Mouse (Mus musculus) hindbrain, embryonic 15.5 days (tissue): ENCODE results near the gene Rmnd5b. TPM values are rescaled to one million over a fixed set of nuclear protein-coding genes. Genes with fewer than 3 reads are reported as not detected.

Source experiments
- ATAC-seq: fragments of 200-750 bp; cut with Nextera tagmentation; 2 replicates; pipeline ENCODE4 v1.8.0; 2017; ENCODE audit warnings: low read depth, moderate number of reproducible peaks, moderate TSS enrichment; ENCODE audit not compliant: low FRiP score
- H3K27ac ChIP-seq: fragments of 300-500 bp; sonication (generic); replicated peaks from 2 replicates; pipeline ENCODE4 v1.5.1; 2015; ENCODE audit warnings: mild to moderate bottlenecking, inconsistent platforms
- H3K27me3 ChIP-seq: fragments of 300-500 bp; sonication (generic); 2 replicates; pipeline ENCODE4 v1.6.1; 2015; ENCODE audit warnings: control low read depth, inconsistent platforms
- H3K36me3 ChIP-seq: fragments of 300-500 bp; sonication (generic); 2 replicates; pipeline ENCODE4 v1.6.1; 2015; ENCODE audit warnings: control low read depth, inconsistent platforms
- H3K4me1 ChIP-seq: fragments of 300-500 bp; sonication (generic); replicated peaks from 2 replicates; pipeline ENCODE4 v1.6.1; 2015; ENCODE audit warnings: control low read depth, inconsistent platforms
- H3K4me2 ChIP-seq: fragments of 300-500 bp; sonication (generic); 2 replicates; pipeline ENCODE4 v1.6.1; 2015; ENCODE audit warnings: moderate library complexity, mild to moderate bottlenecking, inconsistent platforms
- H3K4me3 ChIP-seq: fragments of 300-500 bp; sonication (generic); 2 replicates; pipeline ENCODE4 v1.5.1; 2015; ENCODE audit warnings: mild to moderate bottlenecking, inconsistent platforms
- H3K9ac ChIP-seq: fragments of 300-500 bp; sonication (generic); 2 replicates; pipeline ENCODE4 v1.6.1; 2015; ENCODE audit warnings: inconsistent platforms
- H3K9me3 ChIP-seq: fragments of 300-500 bp; sonication (generic); 2 replicates; pipeline ENCODE4 v1.6.1; 2016; ENCODE audit warnings: control low read depth, inconsistent platforms
- WGBS: fragments of 180-500 bp; shearing (Covaris S2); methylation state at CpG from one replicate; pipeline ENCODE4 v1.1.7; 2015; 5-methylcytosine and 5-hydroxymethylcytosine counted together
- polyA plus RNA-seq: library from polyadenylated mRNA; unstranded; fragments of >200 nt; fragmentation: Nextera tagmentation; extraction: Ambion mirVana; gene quantifications from 2 replicates; pipeline ENCODE4 v1.2.1, GENCODE M21; 2015

Gene Rmnd5b
- polyA plus RNA-seq, 1 experiment from 2014 or later: 79.6 TPM

DNA sequence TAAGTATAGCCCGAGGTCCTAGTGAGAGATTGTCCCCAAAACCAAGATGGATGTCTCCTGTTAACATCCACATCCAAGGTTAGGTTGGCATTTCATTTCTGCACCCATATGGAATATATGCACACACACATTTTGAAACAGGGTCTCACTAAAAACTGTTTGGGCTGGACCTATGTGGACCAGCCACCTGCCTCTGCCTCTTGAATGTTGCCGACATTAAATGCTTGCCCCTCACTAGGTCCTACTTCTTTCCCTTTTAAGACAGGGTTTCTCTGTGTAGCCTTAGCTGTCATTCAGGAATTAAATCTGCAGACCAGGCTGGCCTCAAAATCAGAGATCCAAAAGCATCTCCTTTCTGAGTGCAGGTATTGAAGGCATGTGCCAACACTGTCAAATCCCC, 38.1 kb downstream of the Rmnd5b start:
- Histone ChIP-seq H3K27ac (no peak overlapping the region), H3K27me3 (no peaks in the 10 kb centered on the region), H3K36me3 (peaks cover 93% of the 10 kb centered on the region), H3K4me1 (peaks cover 4% of the 10 kb centered on the region), H3K9me3 (no peaks in the 10 kb centered on the region), H3K4me2 (no peak overlapping the region), H3K9ac (no peak overlapping the region), H3K4me3 (no peak overlapping the region)
- 80% methylated on average over 2 of the region's 2 CpGs for WGBS
- no peak for ATAC-seq

DNA sequence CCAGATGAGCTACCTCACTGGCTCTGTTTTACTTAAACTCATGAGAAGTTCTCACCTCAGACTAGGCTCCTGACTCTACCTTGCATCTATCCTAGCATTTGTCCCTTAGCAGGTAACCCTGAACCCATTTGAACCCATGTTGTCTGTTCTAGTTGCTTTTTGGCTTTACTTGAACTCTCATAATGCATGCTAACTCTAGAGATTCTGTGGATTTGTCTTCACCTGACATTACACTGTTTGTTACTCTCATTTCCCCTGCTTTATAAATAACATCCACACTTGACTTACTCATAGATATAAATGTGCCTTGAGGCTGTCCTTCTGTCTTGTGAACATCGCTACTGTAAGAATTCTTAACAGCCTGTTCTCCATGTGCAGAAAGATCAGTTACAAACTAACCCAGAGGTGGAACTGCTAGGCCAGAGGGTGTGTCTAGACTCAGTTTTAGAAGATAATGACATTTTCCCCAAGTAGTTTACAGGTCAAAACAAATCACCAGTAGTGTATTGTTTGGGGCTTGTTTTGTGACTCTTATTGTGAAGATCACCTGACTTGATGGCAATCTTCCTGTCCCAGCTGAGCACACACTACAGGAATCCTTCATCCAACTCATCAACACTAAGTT, 40.1 kb downstream of the Rmnd5b start:
- Histone ChIP-seq H3K9me3 (no peaks in the 10 kb centered on the region), H3K4me2 (no peak overlapping the region), H3K27me3 (no peaks in the 10 kb centered on the region), H3K4me3 (no peak overlapping the region), H3K4me1 (no peaks in the 10 kb centered on the region), H3K27ac (no peak overlapping the region), H3K9ac (no peak overlapping the region), H3K36me3 (peaks cover 91% of the 10 kb centered on the region)
- ATAC-seq: no peak
- WGBS: 91% methylated on average over 1 of the region's 1 CpGs

DNA sequence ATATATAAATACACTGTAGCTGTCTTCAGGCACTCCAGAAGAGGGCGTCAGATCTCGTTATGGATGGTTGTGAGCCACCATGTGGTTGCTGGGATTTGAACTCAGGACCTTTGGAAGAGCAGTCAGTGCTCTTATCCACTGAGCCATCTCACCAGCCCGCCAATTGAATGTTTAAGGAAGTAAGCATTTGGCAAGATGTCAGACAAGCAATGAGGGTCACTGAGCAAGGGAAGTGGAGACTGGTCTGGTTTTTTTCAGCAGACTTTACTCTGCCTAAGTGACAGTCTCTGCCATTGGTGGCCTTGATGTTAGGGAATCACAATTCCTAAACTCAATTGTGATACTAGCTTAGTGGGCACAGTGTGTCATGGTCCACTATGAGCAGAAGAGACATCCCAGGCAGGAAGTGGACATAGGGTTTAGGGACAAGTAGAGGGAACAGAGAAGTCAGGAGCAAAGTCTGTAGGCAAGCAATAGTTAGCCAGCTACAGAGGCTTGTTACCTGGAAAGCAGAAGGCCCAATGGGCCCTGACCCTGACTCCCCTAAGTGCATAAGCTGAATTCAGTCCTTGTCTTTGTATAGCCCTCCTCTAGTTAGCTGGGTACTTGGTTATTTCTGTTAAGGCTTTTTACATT, 40.9 kb downstream of the Rmnd5b start:
- no peak for ATAC-seq
- Histone ChIP-seq H3K27ac (no peak overlapping the region), H3K9ac (no peak overlapping the region), H3K4me1 (no peaks in the 10 kb centered on the region), H3K4me3 (no peak overlapping the region), H3K27me3 (no peaks in the 10 kb centered on the region), H3K9me3 (no peaks in the 10 kb centered on the region), H3K4me2 (no peak overlapping the region), H3K36me3 (peaks cover 89% of the 10 kb centered on the region)
- 80% methylated on average over 3 of the region's 3 CpGs for WGBS

DNA sequence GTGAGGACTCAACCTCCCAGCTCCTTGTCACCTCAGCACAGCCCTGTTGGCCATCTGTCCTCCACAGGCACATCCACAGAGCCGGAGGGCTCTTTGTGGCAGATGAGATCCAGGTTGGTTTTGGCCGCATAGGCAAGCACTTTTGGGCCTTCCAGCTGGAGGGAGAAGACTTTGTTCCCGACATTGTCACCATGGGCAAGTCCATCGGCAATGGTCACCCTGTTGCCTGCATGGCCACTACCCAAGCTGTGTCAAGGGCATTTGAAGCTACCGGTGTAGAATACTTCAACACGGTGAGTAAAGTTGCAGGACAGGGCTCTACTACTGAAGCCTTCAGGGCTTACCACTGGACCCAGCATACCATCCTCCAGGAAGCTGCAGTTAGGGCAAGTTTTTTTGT, 41.8 kb downstream of the Rmnd5b start:
- Histone ChIP-seq H3K9ac (no peak overlapping the region), H3K36me3 (peaks cover 89% of the 10 kb centered on the region), H3K4me3 (no peak overlapping the region), H3K9me3 (no peaks in the 10 kb centered on the region), H3K4me2 (no peak overlapping the region), H3K27ac (no peak overlapping the region), H3K27me3 (no peaks in the 10 kb centered on the region), H3K4me1 (no peaks in the 10 kb centered on the region)
- 92% methylated on average over 6 of the region's 6 CpGs for WGBS
- ATAC-seq: no peak

DNA sequence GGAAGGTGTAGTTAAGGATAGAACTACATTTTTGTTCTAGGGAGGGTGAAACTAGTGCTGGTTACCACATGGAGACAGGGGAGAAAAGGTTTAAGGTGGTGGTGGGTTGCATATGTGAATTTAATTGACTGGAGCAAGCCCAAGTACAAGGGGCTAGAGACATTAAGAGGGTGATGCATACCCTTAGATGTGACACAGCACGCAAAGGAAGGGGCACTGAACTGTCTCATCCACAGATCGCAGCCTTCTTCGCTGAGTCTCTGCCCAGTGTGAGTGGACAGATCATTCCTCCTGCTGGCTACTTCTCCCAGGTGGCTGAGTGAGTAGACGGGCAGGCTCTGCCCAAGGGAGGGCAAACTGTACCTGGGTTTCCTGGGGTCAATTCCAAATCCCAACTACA, 42.3 kb downstream of the Rmnd5b start:
- no peaks in the 10 kb centered on the region for H3K9me3 ChIP-seq
- no peak for ATAC-seq
- H3K4me2 ChIP-seq: no peak overlapping the region
- 97% methylated on average over 4 of the region's 4 CpGs for WGBS
- no peak overlapping the region for H3K9ac ChIP-seq
- no peaks in the 10 kb centered on the region for H3K27me3 ChIP-seq
- no peak overlapping the region for H3K4me3 ChIP-seq
- no peak overlapping the region for H3K27ac ChIP-seq
- H3K4me1 ChIP-seq: no peaks in the 10 kb centered on the region
- H3K36me3 ChIP-seq: peaks cover 89% of the 10 kb centered on the region

DNA sequence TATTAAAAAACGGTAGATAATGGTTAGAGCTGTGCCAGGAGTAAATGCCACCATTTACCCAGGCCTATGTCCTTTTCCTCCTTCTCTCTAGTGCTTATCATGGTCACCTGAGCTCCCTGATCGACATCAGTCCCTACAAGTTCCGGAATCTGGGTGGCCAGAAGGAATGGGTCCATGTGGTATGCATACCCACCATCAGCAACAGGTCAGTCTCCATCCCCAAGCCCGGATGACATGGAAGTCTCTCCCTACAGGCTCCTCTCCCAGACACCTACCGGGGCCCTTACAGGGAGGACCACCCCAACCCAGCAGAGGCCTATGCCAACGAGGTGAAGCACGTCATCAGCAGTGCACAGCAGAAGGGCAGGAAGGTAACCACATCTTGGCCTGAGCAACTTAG, 43.8 kb downstream of the Rmnd5b start:
- Histone ChIP-seq H3K36me3 (peaks cover 89% of the 10 kb centered on the region), H3K9me3 (no peaks in the 10 kb centered on the region), H3K4me2 (no peak overlapping the region), H3K27me3 (no peaks in the 10 kb centered on the region), H3K4me1 (0 out of 2 replicates have a peak, but pooled peaks cover 5% of the 10 kb centered on the region), H3K27ac (no peak overlapping the region), H3K4me3 (no peak overlapping the region), H3K9ac (no peak overlapping the region)
- 0 out of 2 replicates have a peak, but pooled peaks have one; percentile 23 for ATAC-seq
- WGBS: 94% methylated on average over 7 of the region's 7 CpGs

DNA sequence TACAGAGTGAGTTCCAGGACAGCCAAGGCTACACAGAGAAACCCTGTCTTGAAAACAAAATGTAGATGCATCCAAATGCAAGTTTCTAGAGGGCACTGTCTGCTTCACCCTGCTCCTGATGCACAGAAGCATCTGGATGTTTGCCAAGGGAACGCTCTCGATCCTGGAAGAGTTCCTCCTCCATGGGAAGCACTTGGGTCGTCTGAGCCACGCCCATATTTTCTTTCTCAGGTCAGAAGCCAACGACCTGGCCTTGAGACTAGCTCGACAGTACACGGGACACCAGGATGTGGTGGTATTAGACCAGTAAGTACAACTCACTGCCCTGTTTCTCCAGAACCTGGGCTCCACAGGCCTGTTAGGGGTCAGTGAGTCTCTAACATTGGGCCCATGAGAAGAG, 44.5 kb downstream of the Rmnd5b start:
- no peak overlapping the region for H3K4me2 ChIP-seq
- H3K27ac ChIP-seq: no peak overlapping the region
- ATAC-seq: no peak
- no peak overlapping the region for H3K9ac ChIP-seq
- H3K4me1 ChIP-seq: 0 out of 2 replicates have a peak, but pooled peaks cover 5% of the 10 kb centered on the region
- H3K9me3 ChIP-seq: no peaks in the 10 kb centered on the region
- peaks cover 85% of the 10 kb centered on the region for H3K36me3 ChIP-seq
- WGBS: 82% methylated on average over 7 of the region's 7 CpGs
- no peaks in the 10 kb centered on the region for H3K27me3 ChIP-seq
- H3K4me3 ChIP-seq: no peak overlapping the region

DNA sequence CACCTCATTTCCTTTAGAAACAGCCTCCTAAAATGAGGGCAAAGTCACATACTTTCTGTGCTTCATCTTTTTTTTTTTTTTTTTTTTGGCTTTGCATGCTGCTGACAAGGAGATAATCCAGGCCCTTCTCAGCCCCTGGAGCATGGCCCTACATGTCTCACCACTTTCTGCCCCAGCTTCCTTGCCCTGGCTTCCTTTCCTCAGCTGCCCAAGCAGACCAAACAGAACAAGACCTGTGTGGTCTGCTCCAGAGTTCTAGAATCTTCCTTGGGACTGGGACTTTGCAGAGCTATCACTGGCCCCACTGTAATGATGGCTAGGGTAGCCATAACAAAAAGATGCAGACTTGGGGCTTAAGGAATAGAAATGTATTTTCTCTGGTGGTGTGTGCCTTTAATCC, 45.7 kb downstream of the Rmnd5b start:
- Histone ChIP-seq H3K27ac (no peak overlapping the region), H3K27me3 (no peaks in the 10 kb centered on the region), H3K36me3 (peaks cover 74% of the 10 kb centered on the region), H3K9ac (no peak overlapping the region), H3K4me2 (no peak overlapping the region), H3K4me1 (peaks cover 15% of the 10 kb centered on the region), H3K9me3 (no peaks in the 10 kb centered on the region), H3K4me3 (no peak overlapping the region)
- no peak for ATAC-seq

DNA sequence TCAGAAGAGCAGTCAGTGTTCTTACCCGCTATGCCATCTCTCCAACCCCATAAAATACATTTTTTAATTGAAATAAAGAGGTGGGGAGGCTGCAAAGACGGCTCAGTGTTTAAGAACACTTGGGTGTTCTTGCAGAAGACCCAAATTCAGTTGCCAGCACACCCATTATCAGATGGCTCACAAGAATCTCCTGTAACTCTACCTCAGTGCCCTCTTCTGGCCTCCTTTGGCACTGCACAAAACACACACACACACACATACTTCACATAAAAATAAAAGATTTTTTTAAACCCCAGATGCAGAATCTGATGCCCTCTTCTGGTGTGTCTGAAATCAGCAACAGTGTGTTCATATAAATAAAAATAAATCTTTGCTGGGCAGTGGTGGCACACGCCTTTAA, 46.9 kb downstream of the Rmnd5b start:
- Histone ChIP-seq H3K27me3 (no peaks in the 10 kb centered on the region), H3K9me3 (no peaks in the 10 kb centered on the region), H3K4me3 (no peak overlapping the region), H3K36me3 (peaks cover 66% of the 10 kb centered on the region), H3K9ac (no peak overlapping the region), H3K4me2 (no peak overlapping the region), H3K4me1 (peaks cover 21% of the 10 kb centered on the region), H3K27ac (no peak overlapping the region)
- ATAC-seq: no peak
- 97% methylated on average over 3 of the region's 3 CpGs for WGBS

DNA sequence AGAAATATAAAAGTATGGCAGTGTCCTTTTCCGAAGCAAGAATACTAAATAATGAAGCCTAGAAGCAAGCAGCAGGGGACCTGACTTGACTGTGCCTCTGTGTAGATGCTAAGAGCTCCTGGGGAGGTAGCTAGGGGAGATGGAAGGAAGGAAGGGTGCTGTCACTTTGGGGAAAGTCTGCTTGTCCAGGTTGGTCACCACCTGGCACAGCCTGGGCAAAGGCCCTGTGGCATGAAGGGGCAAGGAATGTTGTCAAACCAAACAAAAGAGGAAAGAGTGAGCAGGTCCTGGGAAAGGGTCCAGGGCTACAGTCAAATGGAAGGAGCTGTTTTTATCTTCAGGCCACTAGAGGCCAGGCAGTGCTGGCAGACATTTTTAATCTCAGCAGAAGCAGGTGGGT, 48.6 kb downstream of the Rmnd5b start:
- H3K27me3 ChIP-seq: no peaks in the 10 kb centered on the region
- no peak for ATAC-seq
- H3K27ac ChIP-seq: no peak overlapping the region
- no peaks in the 10 kb centered on the region for H3K9me3 ChIP-seq
- peaks cover 29% of the 10 kb centered on the region for H3K4me1 ChIP-seq
- H3K4me2 ChIP-seq: no peak overlapping the region
- no peak overlapping the region for H3K4me3 ChIP-seq
- H3K9ac ChIP-seq: no peak overlapping the region
- 97% methylated on average over 1 of the region's 1 CpGs for WGBS
- peaks cover 50% of the 10 kb centered on the region for H3K36me3 ChIP-seq

DNA sequence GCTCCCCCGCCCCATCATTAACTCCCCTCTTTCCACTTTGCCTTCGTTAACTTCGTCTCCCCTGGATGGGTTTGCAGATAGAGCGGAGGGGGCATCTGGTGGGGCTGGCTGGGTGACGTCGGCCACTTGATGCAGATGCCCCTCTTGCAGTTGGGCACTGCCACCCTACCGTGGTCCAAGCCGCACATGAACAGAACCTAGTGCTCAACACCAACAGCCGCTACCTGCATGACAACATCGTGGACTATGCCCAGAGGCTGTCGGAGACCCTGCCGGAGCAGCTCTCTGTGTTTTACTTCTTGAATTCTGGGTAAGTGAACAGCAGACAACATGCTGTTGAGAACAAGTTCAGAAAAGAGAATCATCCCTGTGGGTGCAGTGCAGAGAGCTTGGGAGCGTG, 49.3 kb downstream of the Rmnd5b start:
- WGBS: 93% methylated on average over 13 of the region's 13 CpGs
- peaks cover 29% of the 10 kb centered on the region for H3K4me1 ChIP-seq
- H3K9ac ChIP-seq: no peak overlapping the region
- no peaks in the 10 kb centered on the region for H3K9me3 ChIP-seq
- no peaks in the 10 kb centered on the region for H3K27me3 ChIP-seq
- ATAC-seq: no peak
- no peak overlapping the region for H3K4me2 ChIP-seq
- peaks cover 45% of the 10 kb centered on the region for H3K36me3 ChIP-seq
- no peak overlapping the region for H3K4me3 ChIP-seq
- H3K27ac ChIP-seq: no peak overlapping the region

DNA sequence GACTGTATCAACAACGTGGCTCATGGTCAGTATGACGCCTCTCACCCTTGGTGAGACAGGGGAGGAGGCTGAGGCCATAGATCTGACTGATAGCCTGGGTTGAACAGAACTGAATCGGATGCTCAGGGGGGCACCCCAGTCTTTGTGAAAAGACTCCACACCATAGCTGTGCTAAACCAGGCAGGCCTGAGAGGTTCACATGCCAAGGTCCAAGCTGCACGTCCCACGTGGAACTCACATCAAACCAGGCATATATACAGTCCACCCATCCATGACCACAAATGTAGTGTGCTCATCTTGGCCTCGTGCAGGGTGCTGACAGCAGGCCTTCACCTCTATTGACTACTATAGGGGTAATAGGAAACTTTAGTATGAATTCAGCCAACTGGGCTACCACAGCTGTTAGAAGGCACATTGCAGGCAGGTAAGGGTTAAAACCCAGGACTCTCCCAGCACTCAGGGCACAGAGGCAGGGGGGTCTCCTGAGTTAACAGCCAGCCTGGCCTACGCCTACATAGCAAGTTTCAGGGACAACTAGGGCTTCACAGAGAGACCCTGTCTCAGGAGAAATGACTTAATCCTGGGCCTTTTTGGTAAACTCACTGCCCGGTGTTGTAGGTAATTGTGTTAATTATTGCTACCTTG, 50.0 kb downstream of the Rmnd5b start:
- Histone ChIP-seq H3K4me1 (peaks cover 29% of the 10 kb centered on the region), H3K27ac (peak overlapping the region; percentile 96), H3K9ac (peak overlapping the region; percentile 70), H3K9me3 (no peaks in the 10 kb centered on the region), H3K4me3 (peak overlapping the region; percentile 76), H3K27me3 (no peaks in the 10 kb centered on the region), H3K36me3 (peaks cover 38% of the 10 kb centered on the region), H3K4me2 (peak overlapping the region; percentile 90)
- WGBS: 66% methylated on average over 8 of the region's 8 CpGs
- no peak; the same call in 1 of the 2 replicates for ATAC-seq
